Mouse (Mus musculus) liver, adult 2 months (tissue): Measurements from ENCODE around the gene Mmgt2. TPM values are rescaled to one million over a fixed set of nuclear protein-coding genes. Genes with fewer than 3 reads are reported as not detected.

ENCODE experiments used
- DNase-seq: peaks from one replicate; pipeline ENCODE4 v3.0.0-alpha.2; 2011; ENCODE audit warnings: low read depth, low spot score; ENCODE audit errors: extremely low read depth
- H3K27ac ChIP-seq: fragments of 200-500 bp; replicated peaks from 2 replicates; pipeline ENCODE4 v1.5.1; 2012; ENCODE audit warnings: low read depth, mild to moderate bottlenecking, control low read depth, inconsistent platforms, low read length; ENCODE audit not compliant: insufficient read depth
- H3K27me3 ChIP-seq: fragments of 200-500 bp; 2 replicates; pipeline ENCODE4 v1.6.1; 2012; ENCODE audit warnings: mild to moderate bottlenecking, moderate library complexity, low read length, inconsistent platforms; ENCODE audit not compliant: control insufficient read depth, insufficient read depth
- H3K36me3 ChIP-seq: fragments of 200-500 bp; 2 replicates; pipeline ENCODE4 v1.6.1; 2012; ENCODE audit warnings: low read length, inconsistent platforms; ENCODE audit not compliant: control insufficient read depth, insufficient read depth
- H3K4me1 ChIP-seq: fragments of 200-500 bp; 2 replicates; pipeline ENCODE4 v1.6.1; 2011; ENCODE audit warnings: low read length; ENCODE audit not compliant: control insufficient read depth, insufficient read depth
- H3K4me3 ChIP-seq: fragments of 200-500 bp; 2 replicates; pipeline ENCODE4 v1.5.1; 2011; ENCODE audit warnings: low read depth, mild to moderate bottlenecking, control low read depth, low read length, moderate library complexity; ENCODE audit not compliant: insufficient read depth
- H3K79me2 ChIP-seq: fragments of 200-500 bp; 2 replicates; pipeline ENCODE4 v1.6.1; 2012; ENCODE audit warnings: inconsistent platforms, mild to moderate bottlenecking, low read length, moderate library complexity; ENCODE audit not compliant: control insufficient read depth, insufficient read depth
- H3K9ac ChIP-seq: fragments of 200-500 bp; 2 replicates; pipeline ENCODE4 v1.6.1; 2012; ENCODE audit warnings: low read depth, mild to moderate bottlenecking, control low read depth, inconsistent platforms, low read length
- CTCF ChIP-seq: fragments of 200-500 bp; IDR thresholded peaks from 2 replicates; pipeline ENCODE4 v1.5.1; 2011; ENCODE audit warnings: low read depth, low read length, control low read depth
- POLR2A ChIP-seq: fragments of 200-500 bp; IDR thresholded peaks from 2 replicates; pipeline ENCODE4 v1.6.1; 2011; ENCODE audit warnings: low read length, control low read depth; ENCODE audit not compliant: insufficient read depth; ENCODE audit errors: extremely low read depth
- WGBS: fragments of 180-500 bp; shearing (Covaris S2); methylation state at CpG from one replicate; pipeline ENCODE4 v1.1.7; 2018; 5-methylcytosine and 5-hydroxymethylcytosine counted together
- polyA plus RNA-seq: library from polyadenylated mRNA; depleted of rRNA; stranded (reverse); fragments of >200 nt; gene quantifications from 2 replicates; pipeline ENCODE4 v1.2.3, GENCODE M21; 2012
- total RNA-seq: library from RNA; depleted of rRNA; stranded (reverse); fragments of >200 nt; gene quantifications from 2 replicates; pipeline ENCODE4 v1.2.3, GENCODE M21; 2014

Mmgt2 gene
- total and polyA plus RNA-seq, 2 experiments: 2.6 to 3.6 TPM

DNA sequence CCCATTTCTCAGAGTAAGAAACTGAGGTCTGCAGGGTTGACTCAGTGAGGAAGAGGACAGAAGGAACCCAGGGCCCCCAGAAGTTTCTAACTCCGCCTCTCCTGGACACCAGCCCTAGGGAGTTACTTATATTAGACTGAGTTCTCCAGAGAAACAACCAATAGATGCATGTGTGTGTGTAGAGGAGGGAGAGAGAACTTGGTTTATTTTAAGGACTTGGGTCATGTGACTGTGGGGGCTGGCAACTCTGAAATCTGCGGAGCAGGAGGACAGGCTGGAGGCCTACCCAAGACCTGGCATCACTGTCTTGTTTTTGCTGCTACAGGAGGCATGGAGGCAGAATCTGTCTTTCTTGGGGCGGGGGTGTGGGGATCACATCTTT, 11.6 kb upstream of the Mmgt2 start:
- no peaks in the 10 kb centered on the region for H3K79me2 ChIP-seq
- no peaks in the 10 kb centered on the region for H3K4me1 ChIP-seq
- DNase-seq: no peak
- H3K27me3 ChIP-seq: no peaks in the 10 kb centered on the region
- TF ChIP-seq POLR2A (no peak), CTCF (no peak)
- no peaks in the 10 kb centered on the region for H3K36me3 ChIP-seq
- 90% methylated on average over 3 of the region's 3 CpGs for WGBS
- no peak overlapping the region for H3K27ac ChIP-seq
- no peak overlapping the region for H3K4me3 ChIP-seq
- no peak overlapping the region for H3K9ac ChIP-seq

DNA sequence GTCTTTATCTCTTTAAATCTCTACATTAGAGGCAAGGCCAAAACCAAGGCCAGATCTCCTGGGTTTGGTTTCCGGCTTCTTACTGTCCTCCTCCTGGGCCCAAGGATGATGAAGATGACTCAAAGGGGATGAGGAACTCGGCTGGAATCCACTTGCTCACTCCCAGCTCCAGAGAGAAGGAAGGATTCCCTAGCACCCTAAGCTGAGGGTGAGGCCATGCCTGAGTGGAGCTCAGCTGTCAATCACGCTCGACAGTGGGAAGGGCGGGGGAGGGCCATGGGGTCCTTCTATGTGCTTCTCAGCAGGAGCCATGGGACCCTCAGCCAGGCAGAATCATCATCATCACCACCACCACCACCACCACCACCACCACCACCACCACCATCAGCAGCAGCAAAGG, 11.1 kb upstream of the Mmgt2 start:
- DNase-seq: no peak
- H3K4me1 ChIP-seq: no peaks in the 10 kb centered on the region
- WGBS: 86% methylated on average over 5 of the region's 5 CpGs

DNA sequence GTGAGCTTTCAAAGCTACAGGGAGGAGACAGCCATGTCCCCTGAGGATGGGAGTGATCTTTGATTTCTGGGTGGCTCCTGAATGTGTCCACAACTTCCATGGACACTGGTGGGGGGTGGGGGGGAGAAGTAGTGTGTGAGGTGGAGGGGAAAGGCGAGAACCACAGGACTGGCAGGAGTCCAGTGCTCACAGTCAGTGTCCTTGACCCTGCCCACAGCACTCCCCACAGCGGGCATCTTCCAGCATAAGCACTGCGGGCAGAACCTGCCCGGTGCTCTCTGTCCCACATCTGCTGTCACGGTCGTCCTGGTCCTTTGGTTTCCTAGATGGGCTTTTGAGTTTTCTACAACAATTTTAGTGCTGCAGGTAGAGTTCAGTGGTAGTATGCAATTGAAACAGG, 10.7 kb upstream of the Mmgt2 start:
- TF ChIP-seq POLR2A (no peak), CTCF (no peak)
- Histone ChIP-seq H3K9ac (no peak overlapping the region), H3K79me2 (no peaks in the 10 kb centered on the region), H3K36me3 (no peaks in the 10 kb centered on the region), H3K27me3 (no peaks in the 10 kb centered on the region), H3K27ac (no peak overlapping the region), H3K4me3 (no peak overlapping the region), H3K4me1 (no peaks in the 10 kb centered on the region)
- no peak for DNase-seq
- 28% methylated on average over 6 of the region's 6 CpGs for WGBS

More for the DNA sequence above, 11.1 kb upstream of the Mmgt2 start:
- H3K27ac ChIP-seq: no peak overlapping the region
- no peaks in the 10 kb centered on the region for H3K27me3 ChIP-seq
- no peak overlapping the region for H3K9ac ChIP-seq
- TF ChIP-seq CTCF: no peak
- no peak for TF ChIP-seq POLR2A
- H3K79me2 ChIP-seq: no peaks in the 10 kb centered on the region
- no peaks in the 10 kb centered on the region for H3K36me3 ChIP-seq
- no peak overlapping the region for H3K4me3 ChIP-seq

DNA sequence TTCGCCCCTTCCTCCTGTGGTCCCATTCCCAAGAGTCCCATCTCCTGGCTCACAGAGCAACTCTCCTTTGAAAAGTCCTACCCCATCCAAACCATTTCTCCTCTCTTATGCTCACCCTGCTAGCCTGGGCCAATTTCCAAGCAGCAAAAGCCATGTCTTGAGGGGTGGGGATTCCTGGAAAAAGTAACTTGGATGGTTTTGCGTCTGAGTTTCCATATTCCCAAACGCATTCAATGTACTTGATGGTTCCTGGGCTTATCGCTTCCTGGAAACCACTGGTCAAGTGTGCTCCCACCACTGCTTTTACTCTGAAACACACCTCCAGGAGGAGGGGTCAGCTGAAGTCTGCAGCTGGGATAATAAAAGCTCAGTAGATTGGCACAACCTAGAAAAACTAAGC, 10.1 kb upstream of the Mmgt2 start:
- Histone ChIP-seq H3K27me3 (no peaks in the 10 kb centered on the region), H3K79me2 (no peaks in the 10 kb centered on the region), H3K36me3 (no peaks in the 10 kb centered on the region), H3K4me1 (no peaks in the 10 kb centered on the region), H3K4me3 (no peak overlapping the region), H3K9ac (no peak overlapping the region), H3K27ac (no peak overlapping the region)
- no peak for TF ChIP-seq POLR2A
- TF ChIP-seq CTCF: no peak
- 94% methylated on average over 4 of the region's 4 CpGs for WGBS
- no peak for DNase-seq

DNA sequence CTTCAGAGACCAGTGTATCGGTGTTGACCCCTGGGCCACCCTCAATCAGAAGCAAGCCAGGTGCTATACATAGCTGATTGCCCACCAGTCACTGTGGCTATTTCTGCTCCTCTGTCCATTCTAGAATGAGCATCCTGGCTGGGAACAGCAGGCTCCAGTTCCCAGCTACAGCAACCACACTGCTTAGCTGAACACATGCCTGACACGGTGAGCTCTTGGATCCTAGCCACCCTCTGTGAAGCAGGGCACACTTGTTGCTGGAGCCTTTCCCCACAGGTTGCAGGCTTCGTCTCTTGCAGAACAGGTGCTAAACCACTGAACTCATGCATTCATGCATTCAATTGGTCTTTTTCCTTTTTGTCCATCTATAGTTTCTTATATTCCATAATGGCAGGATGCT, 8.1 kb upstream of the Mmgt2 start:
- DNase-seq: no peak
- Histone ChIP-seq H3K4me3 (no peak overlapping the region), H3K27ac (no peak overlapping the region), H3K4me1 (peaks cover 2% of the 10 kb centered on the region; the same call in 1 of the 2 replicates), H3K9ac (no peak overlapping the region), H3K27me3 (no peaks in the 10 kb centered on the region), H3K79me2 (no peaks in the 10 kb centered on the region), H3K36me3 (no peaks in the 10 kb centered on the region)
- TF ChIP-seq CTCF (no peak), POLR2A (no peak)
- WGBS: 84% methylated on average over 3 of the region's 3 CpGs

DNA sequence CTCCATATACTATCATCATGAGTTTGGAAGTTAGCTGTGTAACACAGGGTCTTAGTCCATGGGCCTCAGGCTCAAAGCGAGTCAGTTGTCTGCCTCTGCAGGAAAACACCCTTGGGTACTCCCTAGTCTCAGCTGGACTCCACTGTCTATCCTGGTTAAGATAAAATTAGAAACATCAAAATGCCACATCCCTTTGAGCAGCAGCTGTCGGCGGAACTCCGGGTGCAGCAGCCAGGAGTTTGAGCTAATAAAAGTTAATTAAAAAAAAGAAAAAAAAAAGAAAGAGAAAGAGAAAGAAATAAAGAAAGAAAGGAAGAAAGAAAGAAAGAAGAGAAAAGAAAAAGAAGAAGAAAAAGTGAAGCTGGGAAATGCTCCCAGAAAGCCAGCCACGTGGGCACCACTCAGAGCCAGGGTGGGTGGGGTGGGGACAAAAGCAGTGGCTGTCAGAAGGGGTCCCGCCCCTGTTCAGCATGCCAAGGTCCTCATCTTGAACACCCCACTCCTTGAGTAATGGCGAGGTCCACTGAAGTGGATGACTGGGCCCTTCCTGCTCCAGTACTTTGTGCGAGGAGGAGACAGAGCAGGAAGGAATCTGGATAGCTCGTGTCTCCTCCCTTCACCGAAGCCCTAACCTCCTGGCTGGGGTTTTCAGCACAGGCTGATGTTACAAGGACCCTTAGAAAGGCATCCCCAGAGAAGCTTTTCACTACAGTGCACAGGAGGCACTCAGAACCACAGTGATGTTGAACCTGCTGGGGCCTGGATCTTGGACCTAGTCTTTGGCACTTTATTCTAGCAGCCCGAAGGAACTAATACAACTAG, 6.2 kb upstream of the Mmgt2 start:
- Histone ChIP-seq H3K4me1 (peaks cover 5% of the 10 kb centered on the region; the same call in 1 of the 2 replicates), H3K9ac (no peak overlapping the region), H3K79me2 (no peaks in the 10 kb centered on the region), H3K27me3 (no peaks in the 10 kb centered on the region), H3K4me3 (no peak overlapping the region), H3K36me3 (no peaks in the 10 kb centered on the region), H3K27ac (no peak overlapping the region)
- 84% methylated on average over 11 of the region's 11 CpGs for WGBS
- TF ChIP-seq CTCF (no peak), POLR2A (no peak)
- no peak for DNase-seq
